Mouse (Mus musculus) liver, postnatal 0 days (tissue): ENCODE results near the gene Rab21. TPM values are rescaled to one million over a fixed set of nuclear protein-coding genes. Genes with fewer than 3 reads are reported as not detected.

Experiments used
- ATAC-seq: fragments of 200-750 bp; cut with Nextera tagmentation; 2 replicates; pipeline ENCODE4 v1.8.0; 2017; ENCODE audit warnings: mild to moderate bottlenecking, moderate library complexity
- DNase-seq: peaks from one replicate; pipeline ENCODE4 v3.0.0-alpha.2; 2016
- H3K27ac ChIP-seq: fragments of 300-500 bp; sonication (generic); 2 replicates; pipeline ENCODE4 v1.5.1; 2014; ENCODE audit warnings: antibody characterized with exemption, moderate library complexity, mild to moderate bottlenecking, low read depth
- H3K27me3 ChIP-seq: fragments of 300-500 bp; sonication (generic); 2 replicates; pipeline ENCODE4 v1.6.1; 2014; ENCODE audit warnings: low read length, control low read depth, mixed read lengths; ENCODE audit not compliant: insufficient read depth
- H3K36me3 ChIP-seq: fragments of 300-500 bp; sonication (generic); replicated peaks from 2 replicates; pipeline ENCODE4 v1.6.1; 2014; ENCODE audit warnings: mild to moderate bottlenecking, control low read depth, low read length, moderate library complexity, mixed read lengths; ENCODE audit not compliant: insufficient read depth
- H3K4me1 ChIP-seq: fragments of 300-500 bp; sonication (generic); 2 replicates; pipeline ENCODE4 v1.6.1; 2014; ENCODE audit warnings: antibody characterized with exemption, mild to moderate bottlenecking, control low read depth; ENCODE audit not compliant: insufficient read depth
- H3K4me2 ChIP-seq: fragments of 300-500 bp; sonication (generic); 2 replicates; pipeline ENCODE4 v1.6.1; 2014; ENCODE audit warnings: low read depth, mild to moderate bottlenecking, low read length, moderate library complexity, mixed read lengths
- H3K4me3 ChIP-seq: fragments of 300-500 bp; sonication (generic); 2 replicates; pipeline ENCODE4 v1.5.1; 2014; ENCODE audit warnings: low read depth, low read length
- H3K9ac ChIP-seq: fragments of 300-500 bp; sonication (generic); replicated peaks from 2 replicates; pipeline ENCODE4 v1.6.1; 2014; ENCODE audit warnings: mild to moderate bottlenecking, moderate library complexity
- H3K9me3 ChIP-seq: fragments of 300-500 bp; sonication (generic); 2 replicates; pipeline ENCODE4 v1.6.1; 2016; ENCODE audit warnings: mild to moderate bottlenecking, control low read depth, low read length, mixed read lengths
- CTCF ChIP-seq: sonication (generic); IDR thresholded peaks from 2 replicates; pipeline ENCODE4 v1.5.1; 2016; ENCODE audit warnings: antibody characterized with exemption, low read depth
- EP300 ChIP-seq: IDR thresholded peaks from 2 replicates; pipeline ENCODE4 v1.6.1; 2016; ENCODE audit warnings: antibody characterized with exemption, low read depth, mild to moderate bottlenecking
- WGBS: fragments of 180-500 bp; shearing (Covaris S2); extraction: QIAGEN DNeasy Blood & Tissue Kit; methylation state at CpG from one replicate; pipeline ENCODE4 v1.1.7; 2014; ENCODE audit not compliant: insufficient replicate concordance; 5-methylcytosine and 5-hydroxymethylcytosine counted together
- polyA plus RNA-seq: library from polyadenylated mRNA; unstranded; fragments of >200 nt; fragmentation: Nextera tagmentation; extraction: Ambion mirVana; gene quantifications from 2 replicates; pipeline ENCODE4 v1.2.1, GENCODE M21; 2015

The Rab21 gene
- polyA plus RNA-seq, 1 experiment from 2014 or later = 5.8 TPM

DNA sequence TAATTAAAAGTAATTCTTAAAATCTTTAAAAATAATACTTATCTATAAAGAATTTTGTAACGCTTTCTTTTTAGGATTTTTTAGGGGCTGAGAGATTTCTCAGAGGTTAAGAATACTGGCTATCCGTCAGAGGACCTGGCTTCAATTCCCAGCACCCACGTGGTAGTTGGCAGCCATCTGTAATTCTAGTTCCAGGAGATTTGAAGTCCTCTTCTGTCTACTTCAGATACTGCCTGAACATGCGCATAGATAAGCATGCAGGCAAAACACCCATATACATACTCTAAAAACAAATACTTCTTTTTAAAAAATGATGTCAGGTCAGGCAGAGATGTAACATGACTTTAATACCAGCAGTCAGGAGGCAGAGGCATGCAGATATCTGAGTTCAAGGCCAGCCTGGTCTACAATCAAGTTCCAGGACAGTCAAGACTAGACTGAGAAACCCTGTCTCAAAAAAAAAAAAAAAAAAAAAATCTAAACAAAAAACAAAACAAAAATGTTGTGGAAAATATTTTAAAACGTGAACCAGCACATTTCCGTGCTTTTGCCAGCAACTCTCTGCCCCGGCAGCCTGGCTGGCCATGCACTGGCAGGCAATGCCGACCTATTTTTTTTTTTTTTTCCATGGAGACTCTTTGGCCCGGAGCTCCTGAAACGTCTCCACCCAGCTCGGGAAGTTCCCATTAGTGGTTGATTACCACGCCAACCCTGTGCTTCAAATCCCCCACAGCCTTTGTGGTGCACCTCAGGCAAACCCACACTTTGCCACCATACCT, 44.6 kb downstream of the Rab21 start:
- no peak overlapping the region for H3K27ac ChIP-seq
- H3K4me3 ChIP-seq = no peak overlapping the region
- no peaks in the 10 kb centered on the region for H3K36me3 ChIP-seq
- H3K9ac ChIP-seq = no peak overlapping the region
- 0 out of 2 replicates have a peak, but pooled peaks cover 2% of the 10 kb centered on the region for H3K9me3 ChIP-seq
- no peak overlapping the region for H3K4me2 ChIP-seq
- H3K27me3 ChIP-seq = no peaks in the 10 kb centered on the region
- WGBS = 82% methylated on average over 12 of the region's 12 CpGs
- no peaks in the 10 kb centered on the region for H3K4me1 ChIP-seq
- TF ChIP-seq EP300 (no peak), CTCF (no peak)
- ATAC-seq = no peak
- no peak for DNase-seq

DNA sequence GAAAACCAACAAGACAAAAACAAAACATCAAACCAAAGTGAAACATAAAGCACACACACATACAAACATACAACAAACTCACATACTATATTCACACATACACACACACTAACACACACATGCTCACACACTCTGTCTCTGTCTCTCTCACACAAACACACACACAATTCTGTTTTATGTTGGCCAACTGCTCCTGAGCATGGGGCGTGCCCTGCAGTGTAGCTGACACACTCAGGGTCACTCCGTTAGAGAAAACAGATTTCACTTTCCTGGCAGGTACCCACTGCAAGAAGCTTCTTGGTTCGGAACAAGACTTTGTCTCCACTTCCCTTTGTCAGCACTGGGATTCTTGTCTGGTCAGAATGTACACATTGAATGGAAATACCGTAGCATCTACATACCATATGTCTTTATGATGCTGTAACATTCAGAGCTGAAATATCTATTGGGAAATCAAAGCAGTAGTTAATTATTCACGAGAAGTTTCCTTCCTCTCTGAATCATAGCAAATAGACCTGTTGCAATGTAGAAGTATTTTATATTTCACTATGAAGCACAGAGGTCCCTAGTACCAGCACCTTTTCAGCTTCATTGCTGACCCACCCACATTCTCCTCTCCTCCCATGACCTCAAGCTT, 52.4 kb downstream of the Rab21 start:
- H3K27me3 ChIP-seq = no peaks in the 10 kb centered on the region
- no peak overlapping the region for H3K9ac ChIP-seq
- 40% methylated on average over 5 of the region's 5 CpGs for WGBS
- ATAC-seq (peak; percentile 90), DNase-seq (peak; percentile 31)
- H3K4me3 ChIP-seq = peak overlapping the region; percentile 37
- TF ChIP-seq EP300 (no peak), CTCF (no peak)
- peak overlapping the region; percentile 47; the same call in 1 of the 2 replicates for H3K4me2 ChIP-seq
- peaks cover 4% of the 10 kb centered on the region; the same call in 1 of the 2 replicates for H3K4me1 ChIP-seq
- H3K36me3 ChIP-seq = no peaks in the 10 kb centered on the region
- H3K27ac ChIP-seq = peak overlapping the region; percentile 67
- no peaks in the 10 kb centered on the region for H3K9me3 ChIP-seq

DNA sequence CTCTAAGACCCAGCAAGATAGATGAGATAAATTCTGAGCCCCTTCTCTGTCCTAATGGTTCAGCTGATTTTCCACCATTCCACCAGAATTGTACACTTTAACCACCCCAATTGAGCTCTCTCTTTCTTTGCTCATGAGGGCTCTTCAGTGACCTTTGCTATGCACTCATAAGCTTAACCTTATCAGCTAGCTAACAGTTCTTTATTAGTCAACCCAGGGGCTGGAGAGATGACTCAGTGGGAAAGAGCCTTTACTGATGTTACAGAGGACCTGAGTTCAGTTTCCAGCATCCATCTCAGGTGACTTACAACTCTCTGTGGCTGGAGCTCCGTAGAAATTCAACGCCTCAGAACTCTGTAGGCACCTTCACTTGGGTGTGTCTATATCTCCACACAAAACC, 53.1 kb downstream of the Rab21 start:
- peak; percentile 38; the same call in 1 of the 2 replicates for ATAC-seq
- TF ChIP-seq CTCF (no peak), EP300 (no peak)
- no peaks in the 10 kb centered on the region for H3K27me3 ChIP-seq
- H3K27ac ChIP-seq = peak overlapping the region; percentile 67
- H3K9me3 ChIP-seq = no peaks in the 10 kb centered on the region
- H3K36me3 ChIP-seq = no peaks in the 10 kb centered on the region
- DNase-seq = no peak
- no peak overlapping the region for H3K4me2 ChIP-seq
- no peak overlapping the region for H3K9ac ChIP-seq
- H3K4me1 ChIP-seq = peaks cover 4% of the 10 kb centered on the region; the same call in 1 of the 2 replicates
- 78% methylated on average over 2 of the region's 2 CpGs for WGBS
- H3K4me3 ChIP-seq = no peak overlapping the region

DNA sequence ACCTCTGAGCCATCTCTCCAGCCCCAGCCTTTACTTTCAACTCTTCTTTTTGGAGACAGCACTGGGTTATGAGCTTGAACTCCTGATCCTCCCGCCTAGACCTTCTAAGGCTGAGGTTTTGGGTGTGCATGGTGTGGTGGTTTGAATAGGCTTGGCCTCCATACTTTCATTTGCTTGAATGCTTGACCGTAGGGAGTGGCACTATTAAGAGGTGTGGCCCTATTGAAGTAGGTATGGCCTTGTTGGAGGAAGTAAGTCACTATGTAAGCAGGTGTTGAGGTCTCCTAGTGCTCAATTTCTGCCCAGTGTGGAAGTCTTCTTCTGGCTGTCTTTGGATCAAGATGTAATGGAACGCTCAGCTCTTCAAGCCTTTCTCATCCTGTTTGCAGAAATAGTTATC, 54.0 kb downstream of the Rab21 start:
- H3K9me3 ChIP-seq = no peaks in the 10 kb centered on the region
- DNase-seq = no peak
- H3K4me3 ChIP-seq = no peak overlapping the region
- no peak for ATAC-seq
- H3K4me2 ChIP-seq = no peak overlapping the region
- peaks cover 4% of the 10 kb centered on the region; the same call in 1 of the 2 replicates for H3K4me1 ChIP-seq
- no peak overlapping the region for H3K9ac ChIP-seq
- WGBS = 77% methylated on average over 3 of the region's 3 CpGs
- no peaks in the 10 kb centered on the region for H3K27me3 ChIP-seq
- no peak overlapping the region for H3K27ac ChIP-seq
- H3K36me3 ChIP-seq = no peaks in the 10 kb centered on the region
- TF ChIP-seq CTCF (no peak), EP300 (no peak)

DNA sequence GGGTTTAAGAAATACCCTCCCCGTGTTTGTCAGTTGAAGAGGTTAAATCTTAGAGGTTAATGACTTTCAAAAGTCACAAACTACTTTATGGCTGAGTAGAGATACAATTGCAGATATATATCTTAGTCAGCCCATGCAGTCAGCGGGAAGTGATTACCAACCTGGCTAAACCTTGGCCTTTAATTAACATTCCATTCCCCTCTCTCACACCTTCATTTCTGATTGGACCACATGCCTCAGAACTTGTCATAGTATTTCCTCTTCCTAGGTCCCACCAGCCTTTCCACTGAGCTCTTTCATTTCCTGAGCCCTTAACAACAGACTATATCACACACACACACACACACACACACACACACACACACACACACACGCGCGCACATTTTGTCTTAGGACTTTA, 59.2 kb downstream of the Rab21 start:
- ATAC-seq (no peak), DNase-seq (no peak)
- H3K27ac ChIP-seq = no peak overlapping the region
- peaks cover 6% of the 10 kb centered on the region for H3K4me1 ChIP-seq
- H3K4me3 ChIP-seq = no peak overlapping the region
- H3K9ac ChIP-seq = no peak overlapping the region
- no peak for TF ChIP-seq CTCF
- no peak for TF ChIP-seq EP300
- no peaks in the 10 kb centered on the region for H3K27me3 ChIP-seq
- 81% methylated on average over 5 of the region's 5 CpGs for WGBS
- H3K4me2 ChIP-seq = no peak overlapping the region
- no peaks in the 10 kb centered on the region for H3K9me3 ChIP-seq
- no peaks in the 10 kb centered on the region for H3K36me3 ChIP-seq

DNA sequence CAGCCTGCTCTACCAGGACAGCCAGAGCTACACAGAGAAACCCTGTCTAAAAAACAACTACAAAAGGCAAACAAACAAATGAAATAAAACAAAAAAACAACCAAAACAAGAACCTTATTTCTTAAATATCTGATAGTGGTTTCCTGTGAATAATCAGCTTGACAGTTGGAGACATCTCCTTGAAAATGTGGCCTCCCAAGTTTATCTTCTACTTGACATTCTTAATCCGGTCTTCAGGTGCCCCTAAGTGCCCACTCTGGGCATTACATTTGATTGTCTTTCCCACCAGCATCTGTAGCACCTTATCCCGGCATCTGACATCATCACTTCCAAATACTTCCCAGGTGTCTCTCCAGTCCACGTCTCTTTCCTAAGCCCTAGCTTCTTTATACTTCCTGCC, 61.9 kb downstream of the Rab21 start:
- Histone ChIP-seq H3K9me3 (no peaks in the 10 kb centered on the region), H3K27me3 (no peaks in the 10 kb centered on the region), H3K36me3 (no peaks in the 10 kb centered on the region), H3K4me3 (no peak overlapping the region), H3K27ac (no peak overlapping the region), H3K9ac (no peak overlapping the region), H3K4me2 (no peak overlapping the region), H3K4me1 (peaks cover 17% of the 10 kb centered on the region)
- DNase-seq (no peak), ATAC-seq (no peak)
- TF ChIP-seq CTCF = peak; percentile 16; the same call in 1 of the 2 replicates
- no peak for TF ChIP-seq EP300
- 60% methylated on average over 3 of the region's 3 CpGs for WGBS
